Mouse (Mus musculus) liver, postnatal 0 days (tissue): Measurements from ENCODE around the gene Rpl5.

Source experiments
- CTCF ChIP-seq: sonication (generic); IDR thresholded peaks from 2 replicates; pipeline ENCODE4 v1.5.1; 2016; ENCODE audit warnings: antibody characterized with exemption, low read depth
- EP300 ChIP-seq: IDR thresholded peaks from 2 replicates; pipeline ENCODE4 v1.6.1; 2016; ENCODE audit warnings: antibody characterized with exemption, low read depth, mild to moderate bottlenecking

DNA sequence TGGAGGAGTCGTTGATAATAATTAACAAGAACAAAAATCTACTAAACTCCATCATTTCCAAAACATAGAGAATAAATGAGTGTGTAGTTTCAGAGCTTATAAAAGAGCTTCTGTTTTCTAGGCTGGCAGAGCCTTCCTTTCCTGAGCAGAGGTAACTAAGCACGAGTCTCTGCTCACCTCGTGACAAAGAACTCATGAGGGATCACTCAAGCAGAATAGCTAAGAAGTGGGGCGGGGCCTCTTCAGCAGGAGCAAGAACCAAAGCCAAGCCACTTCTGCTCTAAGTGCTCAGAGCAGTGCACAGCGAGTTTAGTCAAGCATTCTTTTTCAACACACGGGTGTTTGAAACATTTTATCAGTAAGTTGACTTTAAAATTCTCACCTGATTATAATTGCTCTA lies 40.9 kb downstream of the Rpl5 start:
- TF ChIP-seq CTCF (no peak), EP300 (no peak)
